Mouse (Mus musculus) neural tube, embryonic 11.5 days (tissue): Measurements from ENCODE around the gene Pde4d. TPM values are rescaled to one million over a fixed set of nuclear protein-coding genes. Genes with fewer than 3 reads are reported as not detected.

ENCODE experiments used
- ATAC-seq: fragments of 200-750 bp; cut with Nextera tagmentation; 2 replicates; pipeline ENCODE4 v1.8.0; 2017; ENCODE audit warnings: moderate number of reproducible peaks, mild to moderate bottlenecking, moderate TSS enrichment, moderate library complexity; ENCODE audit not compliant: insufficient read depth, low FRiP score, low TSS enrichment
- DNase-seq: peaks from one replicate; pipeline ENCODE4 v3.0.0-alpha.2; 2015; ENCODE audit warnings: low spot score
- H3K27ac ChIP-seq: fragments of 300-500 bp; sonication (generic); 2 replicates; pipeline ENCODE4 v1.5.1; 2014; ENCODE audit warnings: low read depth, mild to moderate bottlenecking, low read length
- H3K27me3 ChIP-seq: fragments of 300-500 bp; sonication (generic); 2 replicates; pipeline ENCODE4 v1.6.1; 2014; ENCODE audit warnings: mild to moderate bottlenecking, low read length, mixed read lengths; ENCODE audit not compliant: control insufficient read depth, insufficient read depth
- H3K36me3 ChIP-seq: fragments of 300-500 bp; sonication (generic); 2 replicates; pipeline ENCODE4 v1.6.1; 2014; ENCODE audit warnings: mild to moderate bottlenecking, low read length, moderate library complexity, mixed read lengths; ENCODE audit not compliant: control insufficient read depth, insufficient read depth
- H3K4me1 ChIP-seq: fragments of 300-500 bp; sonication (generic); 2 replicates; pipeline ENCODE4 v1.6.1; 2014; ENCODE audit warnings: low read length, mixed read lengths; ENCODE audit not compliant: control insufficient read depth, insufficient read depth
- H3K4me2 ChIP-seq: fragments of 300-500 bp; sonication (generic); 2 replicates; pipeline ENCODE4 v1.6.1; 2014; ENCODE audit warnings: low read depth, mild to moderate bottlenecking, moderate library complexity
- H3K4me3 ChIP-seq: fragments of 300-500 bp; sonication (generic); 2 replicates; pipeline ENCODE4 v1.5.1; 2014; ENCODE audit warnings: low read depth, low read length
- H3K9ac ChIP-seq: fragments of 300-500 bp; sonication (generic); 2 replicates; pipeline ENCODE4 v1.6.1; 2014; ENCODE audit warnings: mild to moderate bottlenecking, low read length
- H3K9me3 ChIP-seq: fragments of 300-500 bp; sonication (generic); 2 replicates; pipeline ENCODE4 v1.6.1; 2016; ENCODE audit warnings: low read length; ENCODE audit not compliant: control insufficient read depth
- WGBS: fragments of 180-500 bp; shearing (Covaris S2); extraction: QIAGEN DNeasy Blood & Tissue Kit; methylation state at CpG from one replicate; pipeline ENCODE4 v1.1.7; 2014; 5-methylcytosine and 5-hydroxymethylcytosine counted together
- polyA plus RNA-seq: library from polyadenylated mRNA; unstranded; fragments of >200 nt; fragmentation: Nextera tagmentation; extraction: Ambion mirVana; gene quantifications from 2 replicates; pipeline ENCODE4 v1.2.1, GENCODE M21; 2014

Gene Pde4d
- polyA plus RNA-seq, 1 experiment from 2014 or later = 11.1 TPM

- no peaks in the 10 kb centered on the region for H3K36me3 ChIP-seq
- H3K4me2 ChIP-seq = no peak overlapping the region
- H3K4me3 ChIP-seq = no peak overlapping the region
- DNase-seq (no peak), ATAC-seq (no peak)
- H3K9me3 ChIP-seq = no peaks in the 10 kb centered on the region
- WGBS = 70% methylated on average over 13 of the region's 13 CpGs
- no peaks in the 10 kb centered on the region for H3K27me3 ChIP-seq
- no peak overlapping the region for H3K27ac ChIP-seq
- no peak overlapping the region for H3K9ac ChIP-seq
- no peaks in the 10 kb centered on the region for H3K4me1 ChIP-seq
These were observed 780.7 kb downstream of the Pde4d start for GRCm38 (mm10) chr13:109230335-109230987.

GRCm38 (mm10) chr13:109231848-109232460 is 782.2 kb downstream of the Pde4d start:
- H3K27ac ChIP-seq = no peak overlapping the region
- H3K9me3 ChIP-seq = no peaks in the 10 kb centered on the region
- no peaks in the 10 kb centered on the region for H3K4me1 ChIP-seq
- no peak overlapping the region for H3K4me3 ChIP-seq
- H3K9ac ChIP-seq = no peak overlapping the region
- 92% methylated on average over 18 of the region's 18 CpGs for WGBS
- DNase-seq (no peak), ATAC-seq (no peak)
- H3K27me3 ChIP-seq = no peaks in the 10 kb centered on the region
- H3K4me2 ChIP-seq = no peak overlapping the region
- no peaks in the 10 kb centered on the region for H3K36me3 ChIP-seq

DNA sequence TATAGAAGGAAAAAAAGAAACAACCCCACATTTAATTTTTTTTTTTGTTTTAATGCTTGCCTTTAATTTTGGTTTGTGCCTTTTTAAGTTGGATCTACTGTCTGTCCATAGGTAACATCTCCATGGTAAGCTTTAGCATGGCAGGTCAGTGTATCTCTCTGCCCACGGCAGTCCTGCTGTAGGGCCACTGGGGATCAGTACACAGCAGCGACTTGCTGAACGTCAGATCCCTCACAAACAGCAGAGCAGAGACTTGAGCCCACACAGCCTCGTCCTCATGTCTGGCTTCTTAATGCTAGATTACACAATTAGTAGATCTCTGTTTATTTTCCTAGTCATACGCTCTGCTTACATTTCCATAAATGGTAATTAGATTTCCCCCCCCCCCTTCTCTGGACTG is 782.8 kb downstream of the Pde4d start:
- Histone ChIP-seq H3K4me1 (no peaks in the 10 kb centered on the region), H3K27me3 (no peaks in the 10 kb centered on the region), H3K4me2 (no peak overlapping the region), H3K4me3 (no peak overlapping the region), H3K27ac (no peak overlapping the region), H3K9ac (no peak overlapping the region), H3K9me3 (no peaks in the 10 kb centered on the region), H3K36me3 (no peaks in the 10 kb centered on the region)
- DNase-seq = no peak
- no peak for ATAC-seq
- WGBS = 88% methylated on average over 5 of the region's 5 CpGs

GRCm38 (mm10) chr13:109233911-109234613 is 784.3 kb downstream of the Pde4d start:
- Histone ChIP-seq H3K36me3 (no peaks in the 10 kb centered on the region), H3K4me1 (no peaks in the 10 kb centered on the region), H3K9me3 (no peaks in the 10 kb centered on the region), H3K27me3 (no peaks in the 10 kb centered on the region), H3K9ac (no peak overlapping the region), H3K4me3 (no peak overlapping the region), H3K27ac (no peak overlapping the region), H3K4me2 (no peak overlapping the region)
- 62% methylated on average over 5 of the region's 5 CpGs for WGBS
- DNase-seq (no peak), ATAC-seq (no peak)

- H3K4me1 ChIP-seq = no peaks in the 10 kb centered on the region
- ATAC-seq (no peak), DNase-seq (no peak)
- H3K9ac ChIP-seq = no peak overlapping the region
- no peaks in the 10 kb centered on the region for H3K9me3 ChIP-seq
- no peaks in the 10 kb centered on the region for H3K36me3 ChIP-seq
- no peak overlapping the region for H3K27ac ChIP-seq
- no peak overlapping the region for H3K4me3 ChIP-seq
- 82% methylated on average over 4 of the region's 4 CpGs for WGBS
- no peak overlapping the region for H3K4me2 ChIP-seq
- no peaks in the 10 kb centered on the region for H3K27me3 ChIP-seq
These were observed 786.3 kb downstream of the Pde4d start for GRCm38 (mm10) chr13:109236047-109236446.

GRCm38 (mm10) chr13:109238670-109239069 is 788.9 kb downstream of the Pde4d start:
- 74% methylated on average over 4 of the region's 4 CpGs for WGBS
- Histone ChIP-seq H3K36me3 (no peaks in the 10 kb centered on the region), H3K4me3 (no peak overlapping the region), H3K9me3 (no peaks in the 10 kb centered on the region), H3K4me2 (no peak overlapping the region), H3K4me1 (no peaks in the 10 kb centered on the region), H3K9ac (no peak overlapping the region), H3K27ac (no peak overlapping the region), H3K27me3 (no peaks in the 10 kb centered on the region)
- no peak for ATAC-seq
- no peak for DNase-seq

DNA sequence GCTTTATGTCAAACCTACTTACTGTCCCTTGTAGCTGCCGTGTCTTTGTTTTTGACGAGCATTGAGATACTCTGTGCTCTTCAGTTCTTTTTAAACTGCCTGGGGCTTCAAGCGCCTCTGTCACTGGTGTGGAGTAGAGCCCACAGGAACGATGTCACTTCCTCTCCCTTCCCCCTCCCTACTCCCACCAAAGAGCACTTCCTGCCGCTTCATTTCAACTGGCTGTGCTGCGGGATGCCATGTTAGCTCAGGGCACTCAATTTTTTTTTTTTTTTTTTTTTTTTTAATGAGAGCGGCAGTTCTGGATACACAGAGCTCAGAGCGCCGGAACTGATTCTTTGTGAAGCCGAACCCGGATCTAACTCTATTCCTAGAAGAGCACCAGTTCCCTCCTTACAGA is 789.5 kb downstream of the Pde4d start:
- DNase-seq (no peak), ATAC-seq (peak; percentile 9; the same call in 1 of the 2 replicates)
- Histone ChIP-seq H3K9me3 (no peaks in the 10 kb centered on the region), H3K27ac (no peak overlapping the region), H3K27me3 (no peaks in the 10 kb centered on the region), H3K36me3 (no peaks in the 10 kb centered on the region), H3K4me1 (no peaks in the 10 kb centered on the region), H3K9ac (no peak overlapping the region), H3K4me2 (no peak overlapping the region), H3K4me3 (no peak overlapping the region)
- 77% methylated on average over 11 of the region's 11 CpGs for WGBS

GRCm38 (mm10) chr13:109242456-109243050 is 792.8 kb downstream of the Pde4d start:
- no peaks in the 10 kb centered on the region for H3K9me3 ChIP-seq
- no peaks in the 10 kb centered on the region for H3K27me3 ChIP-seq
- no peaks in the 10 kb centered on the region for H3K4me1 ChIP-seq
- ATAC-seq (no peak), DNase-seq (no peak)
- no peaks in the 10 kb centered on the region for H3K36me3 ChIP-seq
- H3K4me3 ChIP-seq = no peak overlapping the region
- no peak overlapping the region for H3K4me2 ChIP-seq
- H3K27ac ChIP-seq = no peak overlapping the region
- 82% methylated on average over 9 of the region's 9 CpGs for WGBS
- no peak overlapping the region for H3K9ac ChIP-seq
